Comparison of ENCODE assay signal across 11 mouse cellular contexts in genomic region chr12:14165713-14166112, GRCm38 (mm10). TPM values are rescaled to one million over a fixed set of nuclear protein-coding genes. Genes with fewer than 3 reads are reported as not detected.
A peak's percentile ranks its signal among the peaks of the same experiment; 100 is the strongest.
DNase-seq lines count a peak whose midpoint lies in the region; ATAC-seq and TF ChIP-seq lines count a peak whose summit lies in the region.
"Had no signal": no experiment of that assay in that cellular context is flagged by ENCODE, and none has a peak within 500 bp of the region (broad histone marks: within the 10 kb centered on the region; RNA-seq: fewer than 3 reads in every experiment).

No protein-coding gene starts in this region.

- no peak overlapping the region for H3K4me2 ChIP-seq in embryonic facial prominence, embryonic 14.5 days (ENCODE audit: low read depth, low read length)
- no peak overlapping the region for H3K4me2 ChIP-seq in midbrain, postnatal 0 days (ENCODE audit: low read depth, low read length, poor library complexity, severe bottlenecking)
- no peak overlapping the region for H3K4me2 ChIP-seq in heart, embryonic 13.5 days
- no peak overlapping the region for H3K4me2 ChIP-seq in stomach, embryonic 16.5 days (ENCODE audit: low read depth, low read length)
- H3K4me2 ChIP-seq: intestine, embryonic 15.5 days; limb, embryonic 13.5 days; midbrain, embryonic 12.5 days had no signal

- 48% methylated on average over 2 of the region's 2 CpGs for WGBS in embryonic facial prominence, embryonic 14.5 days
- 73% methylated on average over 2 of the region's 2 CpGs for WGBS in embryonic facial prominence, embryonic 10.5 days
- 63% methylated on average over 2 of the region's 2 CpGs for WGBS in midbrain, postnatal 0 days
- 82% methylated on average over 2 of the region's 2 CpGs for WGBS in midbrain, embryonic 10.5 days
- WGBS in heart, embryonic 13.5 days: 25% methylated on average over 2 of the region's 2 CpGs
- WGBS in stomach, embryonic 16.5 days: 47% methylated on average over 2 of the region's 2 CpGs

- H3K4me1 ChIP-seq in embryonic facial prominence, embryonic 14.5 days (ENCODE audit: control insufficient read depth, insufficient read depth, low read length): no peaks in the 10 kb centered on the region; the same call in 1 of the 2 replicates
- H3K4me1 ChIP-seq in embryonic facial prominence, embryonic 10.5 days: no peaks in the 10 kb centered on the region
- H3K4me1 ChIP-seq in midbrain, postnatal 0 days (ENCODE audit: insufficient read depth, low read length): no peaks in the 10 kb centered on the region
- no peaks in the 10 kb centered on the region for H3K4me1 ChIP-seq in midbrain, embryonic 10.5 days
- peaks cover 25% of the 10 kb centered on the region for H3K4me1 ChIP-seq in heart, embryonic 13.5 days
- no peaks in the 10 kb centered on the region for H3K4me1 ChIP-seq in stomach, embryonic 16.5 days (ENCODE audit: control insufficient read depth, insufficient read depth, low read length)
- H3K4me1 ChIP-seq: intestine, embryonic 15.5 days; limb, embryonic 13.5 days; midbrain, embryonic 12.5 days had no signal

- no peak overlapping the region for H3K27ac ChIP-seq in embryonic facial prominence, embryonic 14.5 days (replicated peaks; ENCODE audit: low read depth, low read length)
- no peak overlapping the region for H3K27ac ChIP-seq in embryonic facial prominence, embryonic 10.5 days (replicated peaks)
- no peak overlapping the region for H3K27ac ChIP-seq in midbrain, postnatal 0 days (ENCODE audit: low read depth, low read length)
- H3K27ac ChIP-seq in midbrain, embryonic 10.5 days (replicated peaks): no peak overlapping the region
- H3K27ac ChIP-seq in heart, embryonic 13.5 days (replicated peaks): peak overlapping the region; percentile 70
- H3K27ac ChIP-seq in stomach, embryonic 16.5 days (ENCODE audit: low read length): no peak overlapping the region
- H3K27ac ChIP-seq: intestine, embryonic 15.5 days; limb, embryonic 13.5 days; midbrain, embryonic 12.5 days had no signal

- TF ChIP-seq CTCF in midbrain, postnatal 0 days (IDR thresholded peaks at IDR 0.05): no peak

- no peaks in the 10 kb centered on the region for H3K9me3 ChIP-seq in embryonic facial prominence, embryonic 14.5 days (ENCODE audit: control insufficient read depth, low read length)
- no peaks in the 10 kb centered on the region for H3K9me3 ChIP-seq in embryonic facial prominence, embryonic 10.5 days
- no peaks in the 10 kb centered on the region for H3K9me3 ChIP-seq in midbrain, postnatal 0 days (ENCODE audit: low read length)
- no peaks in the 10 kb centered on the region for H3K9me3 ChIP-seq in midbrain, embryonic 10.5 days (replicated peaks)
- no peaks in the 10 kb centered on the region for H3K9me3 ChIP-seq in heart, embryonic 13.5 days
- H3K9me3 ChIP-seq in stomach, embryonic 16.5 days (replicated peaks; ENCODE audit: control insufficient read depth, low read length): no peaks in the 10 kb centered on the region
- H3K9me3 ChIP-seq: intestine, embryonic 15.5 days; limb, embryonic 13.5 days; midbrain, embryonic 12.5 days had no signal

- no peaks in the 10 kb centered on the region for H3K36me3 ChIP-seq in embryonic facial prominence, embryonic 14.5 days (ENCODE audit: control insufficient read depth, insufficient read depth, low read length)
- H3K36me3 ChIP-seq in embryonic facial prominence, embryonic 10.5 days (replicated peaks): no peaks in the 10 kb centered on the region
- no peaks in the 10 kb centered on the region for H3K36me3 ChIP-seq in midbrain, postnatal 0 days (ENCODE audit: insufficient read depth, low read length)
- no peaks in the 10 kb centered on the region for H3K36me3 ChIP-seq in midbrain, embryonic 10.5 days
- no peaks in the 10 kb centered on the region for H3K36me3 ChIP-seq in heart, embryonic 13.5 days
- H3K36me3 ChIP-seq in stomach, embryonic 16.5 days (ENCODE audit: control insufficient read depth, insufficient read depth, low read length): no peaks in the 10 kb centered on the region
- H3K36me3 ChIP-seq: intestine, embryonic 15.5 days; limb, embryonic 13.5 days; midbrain, embryonic 12.5 days had no signal

- no peak overlapping the region for H3K4me3 ChIP-seq in embryonic facial prominence, embryonic 14.5 days (ENCODE audit: low read depth, low read length)
- H3K4me3 ChIP-seq in embryonic facial prominence, embryonic 10.5 days: no peak overlapping the region
- no peak overlapping the region for H3K4me3 ChIP-seq in midbrain, postnatal 0 days (ENCODE audit: low read depth, low read length)
- no peak overlapping the region for H3K4me3 ChIP-seq in midbrain, embryonic 10.5 days
- no peak overlapping the region for H3K4me3 ChIP-seq in heart, embryonic 13.5 days
- no peak overlapping the region for H3K4me3 ChIP-seq in stomach, embryonic 16.5 days (replicated peaks; ENCODE audit: low read length)
- H3K4me3 ChIP-seq: intestine, embryonic 15.5 days; limb, embryonic 13.5 days; midbrain, embryonic 12.5 days had no signal

- DNase-seq in embryonic facial prominence, embryonic 14.5 days (ENCODE audit: low spot score): peak; percentile 83
- no peak for DNase-seq in embryonic facial prominence, embryonic 10.5 days (ENCODE audit: low spot score)
- peak; percentile 49 for DNase-seq in midbrain, postnatal 0 days (ENCODE audit: low spot score)
- no peak for DNase-seq in midbrain, embryonic 10.5 days (ENCODE audit: low spot score)
- no peak for DNase-seq in frontal cortex, postnatal 25 days (ENCODE audit: low spot score in 2 of 2)
- no peak for DNase-seq in thymus, adult 18-20 months

- H3K9ac ChIP-seq in embryonic facial prominence, embryonic 14.5 days (ENCODE audit: low read depth, low read length): no peak overlapping the region
- no peak overlapping the region for H3K9ac ChIP-seq in midbrain, postnatal 0 days (replicated peaks; ENCODE audit: low read length, poor library complexity, severe bottlenecking)
- H3K9ac ChIP-seq in heart, embryonic 13.5 days: no peak overlapping the region
- no peak overlapping the region for H3K9ac ChIP-seq in stomach, embryonic 16.5 days (ENCODE audit: low read length)
- H3K9ac ChIP-seq: intestine, embryonic 15.5 days; limb, embryonic 13.5 days; midbrain, embryonic 12.5 days had no signal

- no peak for ATAC-seq in embryonic facial prominence, embryonic 14.5 days (ENCODE audit: low read depth)
- no peak for ATAC-seq in midbrain, postnatal 0 days (ENCODE audit: low FRiP score)
- no peak for ATAC-seq in heart, embryonic 13.5 days (ENCODE audit: extremely low read depth, insufficient number of reproducible peaks, low FRiP score, low TSS enrichment)
- ATAC-seq in stomach, embryonic 16.5 days (ENCODE audit: insufficient read depth, low FRiP score): peak; percentile 29; the same call in 1 of the 2 replicates
- ATAC-seq: intestine, embryonic 15.5 days had no signal

- H3K27me3 ChIP-seq in embryonic facial prominence, embryonic 14.5 days (replicated peaks; ENCODE audit: control insufficient read depth, insufficient read depth, low read length): no peaks in the 10 kb centered on the region
- H3K27me3 ChIP-seq in embryonic facial prominence, embryonic 10.5 days (replicated peaks; ENCODE audit: low read depth, poor library complexity, severe bottlenecking): no peaks in the 10 kb centered on the region
- H3K27me3 ChIP-seq in midbrain, postnatal 0 days (ENCODE audit: insufficient read depth, low read length): no peaks in the 10 kb centered on the region
- H3K27me3 ChIP-seq in midbrain, embryonic 10.5 days (ENCODE audit: low read depth, poor library complexity, severe bottlenecking): no peaks in the 10 kb centered on the region
- no peaks in the 10 kb centered on the region for H3K27me3 ChIP-seq in heart, embryonic 13.5 days (replicated peaks)
- H3K27me3 ChIP-seq in stomach, embryonic 16.5 days (ENCODE audit: control insufficient read depth, insufficient read depth, low read length): no peaks in the 10 kb centered on the region
- H3K27me3 ChIP-seq: intestine, embryonic 15.5 days; limb, embryonic 13.5 days; midbrain, embryonic 12.5 days had no signal

RNA-seq across cellular contexts. Expression of gene Fam84a, which starts 13.9 kb away (rescaled TPM):
- 16.4 and 20.8 TPM in 2 replicates for polyA plus RNA-seq in embryonic facial prominence, embryonic 14.5 days (2014; fragmentation: Nextera tagmentation; extraction: Ambion mirVana)
- 8.0 TPM in 2 replicates for polyA plus RNA-seq in embryonic facial prominence, embryonic 10.5 days (2016; fragmentation: Nextera tagmentation; extraction: Ambion mirVana)
- total RNA-seq in midbrain, postnatal 0 days (2014; rRNA removed): 86.3 and 88.1 TPM in 2 replicates
- 51.9 and 53.0 TPM in 2 replicates for polyA plus RNA-seq in midbrain, postnatal 0 days (2015; fragmentation: Nextera tagmentation; extraction: Ambion mirVana)
- 11.7 and 21.2 TPM in 2 replicates for polyA plus RNA-seq in midbrain, embryonic 10.5 days (2016; fragmentation: Nextera tagmentation; extraction: Ambion mirVana)
- polyA plus RNA-seq in heart, embryonic 13.5 days (2015; fragmentation: Nextera tagmentation; extraction: Ambion mirVana): 2.2 and 2.3 TPM in 2 replicates
- 38.0 and 43.1 TPM in 2 replicates for polyA plus RNA-seq in stomach, embryonic 16.5 days (2015; fragmentation: Nextera tagmentation; extraction: Ambion mirVana)

Comparison
In these comparisons a context has a peak if more than half of its experiments do, and no peak if none do; other contexts are left out.
1. DNase-seq: peak in embryonic facial prominence, embryonic 14.5 days (single experiment) and midbrain, postnatal 0 days (single experiment); none in embryonic facial prominence, embryonic 10.5 days (single experiment), midbrain, embryonic 10.5 days (single experiment), frontal cortex, postnatal 25 days (0 of 2) and thymus, adult 18-20 months (0 of 2).